Mouse (Mus musculus) granulocyte monocyte progenitor cell, adult 5-6 weeks (primary cell): ENCODE measurements around the gene Aspm. TPM values are rescaled to one million over a fixed set of nuclear protein-coding genes. Genes with fewer than 3 reads are reported as not detected.

Source experiments
- ATAC-seq: replicated peaks from 2 replicates; pipeline ENCODE4 v1.8.0; 2016; ENCODE audit warnings: mild to moderate bottlenecking, moderate TSS enrichment, inconsistent platforms; ENCODE audit not compliant: poor library complexity, severe bottlenecking
- total RNA-seq, 2 experiments: library from RNA; stranded (forward) in 1 of 2; stranded (reverse) in 1 of 2; fragments of 200-712, 200-1000 nt in 1 of 2; fragments of >200 nt in 1 of 2; fragmentation: Nextera tagmentation in 1 of 2; gene quantifications; 2 replicates each; pipeline ENCODE4 v1.2.3; 2014 to 2017

The Aspm gene
- total RNA-seq, 2 experiments from 2014 or later, result 10.3 to 26.3 TPM

- no peak for ATAC-seq
Observed at GRCm38 (mm10) chr1:139496212-139496611, 41.6 kb downstream of the Aspm start.

DNA sequence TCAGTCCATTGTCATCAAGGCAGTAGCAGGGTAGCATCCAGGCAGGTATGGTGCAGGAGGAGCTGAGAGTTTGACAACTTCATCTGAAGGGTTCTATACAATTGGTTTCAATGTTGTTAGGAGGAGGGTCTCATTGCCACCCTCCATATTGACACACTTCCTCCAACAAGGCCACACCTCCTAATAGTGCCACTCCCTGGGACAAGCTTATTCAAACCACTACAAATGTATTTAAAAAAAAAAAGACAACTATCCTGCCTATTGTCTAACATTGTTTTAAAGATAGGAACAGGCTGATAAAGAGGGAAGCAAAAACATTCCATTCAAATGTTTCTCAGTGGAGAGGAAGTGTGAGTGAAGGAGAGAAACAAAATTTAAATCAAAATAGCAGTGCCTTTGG lies 45.2 kb downstream of the Aspm start:
- no peak for ATAC-seq

- no peak for ATAC-seq
Observed at GRCm38 (mm10) chr1:139501258-139501752, 46.7 kb downstream of the Aspm start, which contains the start of gene F13b. Gene F13b, plus strand, starts transcription at chr1:139501702.

- ATAC-seq, result no peak
Observed at GRCm38 (mm10) chr1:139514556-139514955, 60.0 kb downstream of the Aspm start.

Other genes with a start within 250 kb of the Aspm start
- not detected in 2 replicates for gene Crb1, start 77.7 kb upstream of the Aspm start, total RNA-seq (2014; fragmentation: Nextera tagmentation)
- gene Crb1, start 77.7 kb upstream of the Aspm start, total RNA-seq (2017), result not detected in 2 replicates
- 9.7 and 11.8 TPM in 2 replicates for gene Zbtb41, start 32.5 kb upstream of the Aspm start, total RNA-seq (2014; fragmentation: Nextera tagmentation)
- 14.1 and 21.3 TPM in 2 replicates for gene Zbtb41, start 32.5 kb upstream of the Aspm start, total RNA-seq (2017)
- not detected in 2 replicates for gene F13b, start 46.9 kb downstream of the Aspm start, total RNA-seq (2014; fragmentation: Nextera tagmentation)
- not detected in 2 replicates for gene F13b, start 46.9 kb downstream of the Aspm start, total RNA-seq (2017)
- gene Cfhr1, start 105.5 kb downstream of the Aspm start, total RNA-seq (2014; fragmentation: Nextera tagmentation), result not detected in 2 replicates
- not detected in 2 replicates for gene Cfhr1, start 105.5 kb downstream of the Aspm start, total RNA-seq (2017)